Mouse (Mus musculus) kidney, postnatal 4 days (tissue): ENCODE data around the gene Vwf.
A peak's percentile ranks its signal among the peaks of the same experiment; 100 is the strongest.

Experiments
- DNase-seq, 2 experiments: peaks; one replicate each; pipeline ENCODE4 v3.0.0; 2021; ENCODE audit warnings: mixed read lengths in 2 of 2

Vwf gene

DNA sequence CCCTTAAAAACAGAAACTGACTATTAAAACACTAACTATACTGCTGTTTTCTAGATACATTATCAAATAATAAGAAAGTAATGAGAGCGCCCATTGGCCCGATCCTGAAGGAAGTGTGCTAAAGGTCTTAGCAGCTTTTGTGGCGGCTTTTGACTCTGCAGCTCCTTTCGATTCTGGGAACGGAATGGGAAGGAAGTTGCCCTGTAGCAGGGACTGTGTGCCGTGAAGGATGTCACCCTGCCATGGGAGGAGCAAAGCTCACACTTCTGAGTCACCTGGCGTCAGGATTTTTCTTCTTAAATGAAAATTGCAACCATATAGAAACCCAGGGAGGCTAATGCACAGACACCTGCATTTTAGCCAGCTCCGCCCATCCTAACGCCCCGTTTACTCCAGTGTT is 1.8 kb downstream of the Vwf start:
- DNase-seq: no peak

DNA sequence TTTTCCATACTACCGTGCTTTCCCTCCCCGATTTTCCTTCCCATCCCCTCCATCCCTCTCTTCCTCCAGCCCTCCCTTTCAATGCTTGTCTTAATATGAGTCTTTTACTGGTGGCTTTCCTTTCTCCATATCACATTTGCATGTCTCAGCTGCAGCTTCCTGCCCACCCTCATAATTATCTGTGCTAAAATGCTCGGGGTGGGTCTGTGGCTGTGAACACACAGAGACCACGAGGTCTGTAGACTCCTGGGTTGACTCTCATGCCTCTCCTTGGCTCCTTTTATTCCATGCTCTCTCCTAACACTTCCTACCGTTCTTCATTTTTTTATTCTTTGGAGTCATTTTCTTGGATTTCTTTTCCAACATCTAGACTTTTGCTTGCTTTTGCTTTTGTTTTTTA is 3.6 kb downstream of the Vwf start:
- DNase-seq: no peak

- DNase-seq: no peak
Measured at GRCm38 (mm10) chr6:125552760-125553159, 6.2 kb downstream of the Vwf start.

DNA sequence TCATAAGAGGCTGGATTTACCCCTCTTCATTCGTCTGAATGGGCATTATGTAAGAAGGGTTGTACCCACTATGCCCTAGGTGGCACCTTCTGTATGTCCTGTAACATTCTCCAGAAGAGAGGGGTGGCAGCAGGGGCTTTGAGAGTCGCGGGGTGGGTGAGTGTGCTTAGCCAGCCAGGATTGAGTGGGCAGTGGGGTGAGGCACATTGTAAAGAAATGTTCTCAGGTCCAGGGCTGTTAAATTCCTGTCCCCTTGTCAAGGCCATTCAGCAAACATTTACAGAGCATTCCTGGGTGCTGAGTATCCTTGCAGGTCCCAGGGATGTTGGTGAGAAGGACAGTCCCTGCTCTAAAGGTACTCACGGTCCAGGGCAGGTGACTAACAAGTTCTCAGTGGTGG is 7.0 kb downstream of the Vwf start:
- no peak for DNase-seq

GRCm38 (mm10) chr6:125558831-125559230 is 12.3 kb downstream of the Vwf start:
- no peak for DNase-seq

- no peak for DNase-seq
Measured at GRCm38 (mm10) chr6:125561031-125561430, 14.5 kb downstream of the Vwf start.

GRCm38 (mm10) chr6:125561521-125561920 is 14.9 kb downstream of the Vwf start:
- no peak for DNase-seq

- DNase-seq: peak in 1 of 2 experiments; percentile 14
Measured at GRCm38 (mm10) chr6:125564812-125565281, 18.3 kb downstream of the Vwf start.

DNA sequence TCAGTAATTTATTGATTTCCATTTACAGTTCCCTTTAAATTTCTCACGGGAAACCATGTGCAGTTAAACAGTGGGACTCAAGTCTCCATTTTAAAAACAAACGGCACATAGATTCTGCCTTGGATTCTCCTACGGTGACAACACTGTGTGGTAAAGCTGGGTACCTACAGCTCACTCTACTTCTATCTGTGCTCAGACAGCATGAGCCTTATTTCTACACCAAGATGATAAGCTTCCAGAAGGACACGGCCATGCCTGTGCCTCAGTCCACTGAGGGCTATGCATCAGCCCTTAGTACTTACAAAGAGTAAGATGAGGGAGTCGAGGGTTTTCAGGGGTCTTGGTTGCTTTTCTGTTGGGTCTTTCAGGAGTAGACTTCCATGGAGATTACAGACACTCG is 18.8 kb downstream of the Vwf start:
- DNase-seq: no peak

GRCm38 (mm10) chr6:125566656-125567055 is 20.1 kb downstream of the Vwf start:
- DNase-seq: no peak

DNA sequence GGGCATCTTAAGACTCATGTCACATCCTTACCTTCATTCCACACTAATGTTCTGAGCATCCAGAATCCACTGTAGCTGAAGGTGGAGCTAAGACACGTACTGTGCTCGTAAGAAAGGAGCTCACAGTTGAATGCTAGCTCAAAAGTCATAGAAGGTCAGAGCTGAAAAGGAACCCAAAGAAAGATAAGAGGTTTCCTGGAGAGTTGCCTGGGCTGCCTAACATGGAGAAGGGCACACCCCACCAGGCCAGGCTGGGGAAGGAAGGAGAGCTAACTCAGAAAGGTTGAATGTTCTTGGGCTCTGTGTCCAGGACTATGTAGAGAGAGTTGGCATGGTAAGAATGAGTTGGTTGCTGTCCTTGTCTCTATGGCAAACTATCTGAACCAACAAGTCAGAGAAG is 21.8 kb downstream of the Vwf start:
- DNase-seq: no peak

- peak; percentile 79 to 88 for DNase-seq
Measured at GRCm38 (mm10) chr6:125572291-125573188, 26.0 kb downstream of the Vwf start.

DNA sequence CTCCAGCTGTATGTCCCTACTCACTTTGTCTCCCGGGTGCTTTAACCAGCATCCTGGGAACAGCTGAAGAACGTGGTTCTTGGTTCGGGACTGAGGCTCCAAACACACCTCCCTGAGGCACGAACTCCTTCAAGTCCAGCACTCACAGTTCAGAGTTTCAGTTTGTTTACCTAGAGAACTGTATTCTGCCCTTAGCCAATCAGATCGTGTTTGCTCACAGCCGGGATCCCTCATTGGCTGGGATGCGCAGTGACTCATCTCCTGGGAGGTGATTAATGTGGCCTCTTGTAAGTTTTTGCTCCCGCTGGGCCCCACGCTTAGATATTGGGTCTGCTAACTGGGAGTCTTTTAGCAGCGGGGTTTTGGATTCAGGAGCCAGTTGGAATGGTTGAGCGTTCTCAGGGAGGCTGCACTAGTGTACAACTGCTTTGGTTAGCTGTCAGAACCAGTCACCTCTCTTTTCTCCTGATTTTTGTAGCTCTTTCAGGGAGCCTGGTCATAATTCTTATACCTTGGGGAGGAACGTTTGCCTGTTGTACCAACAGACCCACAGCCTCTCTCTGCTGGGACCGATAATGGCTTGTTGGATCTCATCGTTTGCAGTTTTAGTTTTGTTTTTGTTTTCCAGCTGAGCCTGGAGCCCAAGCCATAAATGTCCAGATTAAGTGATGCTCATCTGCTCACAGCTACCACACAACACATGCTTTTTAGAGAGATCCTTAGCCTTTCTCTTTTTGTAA is 26.8 kb downstream of the Vwf start:
- peak; percentile 78 to 87 for DNase-seq

- no peak for DNase-seq
Measured at GRCm38 (mm10) chr6:125575080-125575479, 28.5 kb downstream of the Vwf start.

DNA sequence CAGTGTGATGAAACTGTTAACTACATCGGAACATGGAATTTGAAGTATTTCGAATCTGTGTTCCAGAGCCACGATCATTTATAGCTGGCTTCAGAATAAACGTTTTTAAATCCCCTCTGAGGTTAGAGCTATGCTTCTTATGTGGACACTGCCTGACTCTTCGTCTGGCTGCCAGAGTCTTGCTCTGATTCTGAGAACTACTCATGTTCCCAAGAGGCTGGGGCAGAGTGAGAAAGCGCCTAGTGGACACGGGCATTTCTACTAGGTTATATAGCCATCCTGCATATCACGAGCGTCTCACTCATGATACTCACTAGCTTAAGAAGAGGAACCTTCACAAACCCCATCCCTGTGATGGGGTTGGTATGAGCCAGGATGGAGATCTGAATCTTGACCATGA is 30.7 kb downstream of the Vwf start:
- no peak for DNase-seq

DNA sequence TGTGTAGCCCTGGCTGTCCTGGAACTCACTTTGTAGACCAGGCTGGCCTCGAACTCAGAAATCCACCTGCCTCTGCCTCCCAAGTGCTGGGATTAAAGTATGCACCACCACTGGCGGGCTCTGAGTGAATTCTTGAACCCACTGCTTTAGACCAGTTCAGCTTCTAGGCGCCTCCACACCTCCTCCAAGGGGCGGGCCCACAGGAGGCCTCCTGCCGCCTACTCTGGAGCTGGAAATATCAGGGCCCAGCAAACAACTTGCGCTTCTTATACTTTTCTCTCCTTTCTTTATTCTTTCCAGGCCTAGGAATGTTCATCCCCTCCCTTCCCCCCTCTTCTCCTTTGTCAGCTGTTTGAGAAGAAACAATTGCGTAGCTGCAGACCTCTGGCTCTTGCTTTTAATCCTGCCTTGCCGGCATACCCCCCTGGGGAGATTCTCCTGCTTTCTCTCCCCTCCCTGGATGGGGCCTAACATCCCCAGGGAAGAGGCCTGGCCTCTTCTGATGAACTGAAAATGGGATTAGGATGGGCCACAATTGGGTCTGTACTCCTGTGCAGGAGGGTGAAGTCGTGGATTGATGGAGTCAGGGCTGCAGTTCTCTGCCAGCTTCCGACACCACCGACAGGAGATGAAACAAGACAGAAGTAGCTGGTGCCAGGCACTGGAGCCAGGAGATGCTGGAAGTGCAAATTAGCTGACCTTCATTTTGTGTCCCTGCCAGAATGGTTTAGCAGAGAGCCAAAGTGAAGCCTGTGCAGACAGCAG is 31.5 kb downstream of the Vwf start:
- no peak for DNase-seq

- DNase-seq: no peak
Measured at GRCm38 (mm10) chr6:125578647-125579011, 32.1 kb downstream of the Vwf start.

DNA sequence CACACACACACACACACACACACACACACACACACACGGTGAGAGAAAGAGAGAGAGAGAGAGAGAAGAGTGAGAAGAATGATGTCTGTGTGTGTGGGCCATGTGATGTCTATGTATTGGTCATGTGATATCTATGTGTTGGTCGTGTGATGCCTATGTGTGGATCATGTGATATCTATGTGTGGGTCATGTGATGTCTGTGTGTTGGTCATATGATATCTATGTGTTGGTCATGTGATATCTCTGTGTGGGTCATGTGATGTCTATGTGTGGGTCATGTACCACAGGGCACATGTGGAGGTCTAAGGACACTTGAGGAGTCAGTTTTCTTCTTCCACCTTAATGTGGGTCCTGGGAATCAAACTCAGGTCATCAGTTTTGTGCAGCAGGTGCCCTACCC is 33.3 kb downstream of the Vwf start:
- DNase-seq: no peak

GRCm38 (mm10) chr6:125583666-125584065 is 37.1 kb downstream of the Vwf start:
- DNase-seq: no peak

DNA sequence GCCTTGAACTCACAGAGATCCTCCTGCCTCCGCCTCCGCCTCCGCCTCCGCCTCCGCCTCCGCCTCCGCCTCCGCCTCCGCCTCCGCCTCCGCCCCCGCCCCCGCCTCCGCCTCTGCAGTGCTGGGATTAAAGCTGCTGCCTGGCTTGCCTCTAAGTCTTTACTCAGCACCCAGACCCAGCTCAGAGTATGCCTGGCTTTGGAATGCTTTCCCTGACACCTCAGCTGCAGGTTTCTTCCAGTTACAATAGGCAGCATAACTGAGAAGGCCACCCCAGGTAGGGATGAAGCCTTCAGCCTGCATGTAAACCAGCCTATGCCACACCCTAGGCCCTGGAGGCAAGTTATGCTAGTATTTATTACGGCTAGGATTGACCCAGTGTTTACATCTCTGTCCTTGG is 37.7 kb downstream of the Vwf start:
- DNase-seq: no peak

- peak in 1 of 2 experiments; percentile 58 for DNase-seq
Measured at GRCm38 (mm10) chr6:125585579-125585978, 39.0 kb downstream of the Vwf start.

DNA sequence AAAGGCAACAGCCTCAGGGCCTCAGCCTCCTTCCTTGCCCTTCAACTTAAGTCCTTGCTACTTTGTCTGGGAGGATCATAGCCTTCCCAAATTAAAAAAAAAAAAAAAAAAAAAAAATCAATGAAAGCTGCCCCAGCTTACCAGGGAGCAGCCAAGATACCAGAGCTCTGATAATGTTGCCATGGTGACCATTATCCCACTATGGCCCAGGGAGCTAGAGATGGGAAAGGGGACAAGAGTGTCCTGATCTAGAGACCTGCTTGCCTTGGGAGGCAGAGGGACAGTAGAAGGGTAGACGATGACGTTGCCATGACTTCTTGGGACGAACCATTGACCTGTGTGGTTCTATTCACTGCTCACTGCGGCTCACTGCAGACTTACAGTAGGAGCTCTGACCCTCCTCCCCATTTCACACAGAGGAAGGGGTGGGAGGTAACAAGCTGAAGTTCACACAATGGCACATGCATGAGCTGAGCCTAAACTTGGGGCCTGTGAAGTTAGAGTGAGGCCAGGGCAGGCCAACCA is 39.5 kb downstream of the Vwf start:
- no peak for DNase-seq

GRCm38 (mm10) chr6:125588241-125588640 is 41.7 kb downstream of the Vwf start:
- peak in 1 of 2 experiments; percentile 46 for DNase-seq
